Comparison of ENCODE assay signal across 16 mouse cellular contexts in the genomic region with DNA sequence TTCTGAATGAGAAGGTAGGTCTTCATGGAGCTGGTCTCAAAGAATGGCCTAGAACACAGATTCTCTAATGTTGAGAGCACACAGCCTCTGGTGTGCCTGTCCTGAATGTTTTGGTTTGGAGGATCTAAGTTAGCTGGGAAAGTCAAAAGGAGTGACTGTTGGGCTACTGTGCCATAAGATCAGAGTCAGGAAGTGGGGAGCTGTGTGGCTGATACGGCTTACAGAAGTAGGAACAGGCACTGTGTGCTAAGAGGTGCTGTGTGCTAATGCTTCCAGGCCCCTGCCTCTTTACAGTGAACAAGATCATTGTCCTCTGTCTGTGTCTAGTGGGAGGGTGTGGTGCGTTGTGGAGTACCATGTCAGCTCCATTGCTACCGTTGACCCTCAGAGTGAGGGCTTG. TPM values are rescaled to one million over a fixed set of nuclear protein-coding genes. Genes with fewer than 3 reads are reported as not detected.
DNase-seq lines count a peak whose midpoint lies in the region; ATAC-seq and TF ChIP-seq lines count a peak whose summit lies in the region.
"Had no signal": no experiment of that assay in that cellular context is flagged by ENCODE, and none has a peak within 500 bp of the region (broad histone marks: within the 10 kb centered on the region; RNA-seq: fewer than 3 reads in every experiment).

No protein-coding gene starts in this region.

- H3K27ac ChIP-seq in spleen, adult 2 months (ENCODE audit: insufficient read depth, low read length), result peak overlapping the region; percentile 78
- no peak overlapping the region for H3K27ac ChIP-seq in midbrain, embryonic 16.5 days (ENCODE audit: low read length)
- H3K27ac ChIP-seq: embryonic facial prominence, embryonic 12.5 days; hindbrain, embryonic 12.5 days; limb, embryonic 15.5 days; neural tube, embryonic 15.5 days had no signal

- H3K9ac ChIP-seq in midbrain, embryonic 16.5 days (ENCODE audit: low read depth, low read length), result no peak overlapping the region
- H3K9ac ChIP-seq: embryonic facial prominence, embryonic 12.5 days; hindbrain, embryonic 12.5 days; limb, embryonic 15.5 days; neural tube, embryonic 15.5 days had no signal

- TF ChIP-seq POLR2A in spleen, adult 2 months (IDR thresholded peaks at IDR 0.05; ENCODE audit: low read depth, low read length), result no peak

- H3K4me3 ChIP-seq in spleen, adult 2 months (ENCODE audit: extremely low read depth, insufficient read depth, insufficient read length), result no peak overlapping the region
- peak overlapping the region; percentile 86 for H3K4me3 ChIP-seq in megakaryocyte, embryonic 14.5 days (replicated peaks)
- H3K4me3 ChIP-seq in midbrain, embryonic 16.5 days (ENCODE audit: low read depth, low read length), result no peak overlapping the region
- H3K4me3 ChIP-seq: embryonic facial prominence, embryonic 12.5 days; hindbrain, embryonic 12.5 days; limb, embryonic 15.5 days; neural tube, embryonic 15.5 days had no signal

- no peak for DNase-seq in spleen, adult 2 months (ENCODE audit: low read depth in 1 of 2, low spot score in 2 of 2)
- DNase-seq in spleen, adult 12 weeks (ENCODE audit: low spot score), result no peak
- DNase-seq in T-cell, adult 2 months (ENCODE audit: low spot score), result peak; percentile 21
- no peak for DNase-seq in urinary bladder, postnatal 36 days (ENCODE audit: low spot score in 2 of 2)
- DNase-seq in left cerebral cortex, adult 8-10 months (ENCODE audit: low spot score in 2 of 2), result no peak
- DNase-seq: cerebellum, postnatal 36 days; kidney, adult 11 months; kidney, postnatal 36 days had no signal

- no peak for TF ChIP-seq CTCF in spleen, adult 2 months (IDR thresholded peaks at IDR 0.05; ENCODE audit: extremely low read depth, insufficient read depth, insufficient read length, insufficient replicate concordance)

- H3K4me2 ChIP-seq in midbrain, embryonic 16.5 days (ENCODE audit: low read length), result no peak overlapping the region
- H3K4me2 ChIP-seq: embryonic facial prominence, embryonic 12.5 days; hindbrain, embryonic 12.5 days; limb, embryonic 15.5 days; neural tube, embryonic 15.5 days had no signal

- no peaks in the 10 kb centered on the region for H3K9me3 ChIP-seq in megakaryocyte, embryonic 14.5 days
- H3K9me3 ChIP-seq in midbrain, embryonic 16.5 days (replicated peaks; ENCODE audit: control insufficient read depth, low read length, poor library complexity, severe bottlenecking), result no peaks in the 10 kb centered on the region
- H3K9me3 ChIP-seq: embryonic facial prominence, embryonic 12.5 days; hindbrain, embryonic 12.5 days; limb, embryonic 15.5 days; neural tube, embryonic 15.5 days had no signal

- H3K36me3 ChIP-seq in spleen, adult 2 months (ENCODE audit: control insufficient read depth, insufficient read depth, low read length), result no peaks in the 10 kb centered on the region
- peaks cover 95% of the 10 kb centered on the region for H3K36me3 ChIP-seq in megakaryocyte, embryonic 14.5 days (replicated peaks; ENCODE audit: low read length)
- no peaks in the 10 kb centered on the region for H3K36me3 ChIP-seq in midbrain, embryonic 16.5 days (ENCODE audit: control insufficient read depth, insufficient read depth, low read length)
- H3K36me3 ChIP-seq: hindbrain, embryonic 12.5 days; neural tube, embryonic 15.5 days had no signal

- 48% methylated on average over 3 of the region's 3 CpGs for WGBS in spleen, adult 2 months
- 92% methylated on average over 3 of the region's 3 CpGs for WGBS in midbrain, embryonic 16.5 days

- H3K4me1 ChIP-seq in spleen, adult 2 months (ENCODE audit: control insufficient read depth, insufficient read depth, insufficient read length), result peaks cover 43% of the 10 kb centered on the region; the same call in 1 of the 2 replicates
- H3K4me1 ChIP-seq in megakaryocyte, embryonic 14.5 days, result peaks cover 98% of the 10 kb centered on the region
- H3K4me1 ChIP-seq in midbrain, embryonic 16.5 days (ENCODE audit: control insufficient read depth, insufficient read depth, low read length), result no peaks in the 10 kb centered on the region

- no peaks in the 10 kb centered on the region for H3K27me3 ChIP-seq in spleen, adult 2 months (ENCODE audit: control insufficient read depth, insufficient read depth, low read length)
- H3K27me3 ChIP-seq in megakaryocyte, embryonic 14.5 days (replicated peaks), result no peaks in the 10 kb centered on the region
- no peaks in the 10 kb centered on the region for H3K27me3 ChIP-seq in midbrain, embryonic 16.5 days (ENCODE audit: control insufficient read depth, insufficient read depth, low read depth, low read length)
- H3K27me3 ChIP-seq: CH12.LX; embryonic facial prominence, embryonic 12.5 days; hindbrain, embryonic 12.5 days; limb, embryonic 15.5 days; neural tube, embryonic 15.5 days had no signal

- ATAC-seq in midbrain, embryonic 16.5 days, result no peak
- ATAC-seq: lung, postnatal 0 days had no signal

RNA-seq across cellular contexts. Expression of gene Inpp5a, which starts 12.0 kb away (rescaled TPM):
- polyA plus RNA-seq in spleen, adult 2 months (2012; rRNA removed), result 10.3 and 13.4 TPM in 2 replicates
- polyA plus RNA-seq in megakaryocyte, embryonic 14.5 days (2012; ENCODE audit: insufficient read depth, low replicate concordance), result 95.0 and 304 TPM in 2 replicates
- 10 to 100 TPM; 55.8 to 63.9 (median 59.9) TPM for total RNA-seq in left cerebral cortex, adult 8-10 months (2022)
- 15.3 and 15.4 TPM in 2 replicates for polyA plus RNA-seq in midbrain, embryonic 16.5 days (2015; fragmentation: Nextera tagmentation; extraction: Ambion mirVana)
